33 mouse cellular contexts compared by ENCODE assay signal in the genomic region with DNA sequence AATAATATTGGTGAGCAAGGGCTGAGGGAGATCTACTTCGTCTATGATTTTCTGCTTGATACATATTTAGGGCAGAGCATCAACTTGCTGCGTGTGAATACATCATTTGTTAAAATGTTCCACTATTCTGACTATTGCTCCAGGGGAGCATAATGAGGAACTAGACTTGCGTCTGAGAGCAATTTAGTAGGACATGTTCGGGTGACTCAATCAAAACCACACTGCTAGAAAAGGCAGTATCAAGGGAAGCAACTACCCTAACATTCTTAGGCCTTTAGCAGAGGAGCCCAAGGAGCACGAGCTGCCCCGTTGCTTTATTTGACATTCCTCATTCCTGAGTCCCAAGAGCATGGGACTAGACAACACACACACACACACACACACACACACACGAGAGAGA. TPM values are rescaled to one million over a fixed set of nuclear protein-coding genes. Genes with fewer than 3 reads are reported as not detected.
DNase-seq lines count a peak whose midpoint lies in the region; ATAC-seq and TF ChIP-seq lines count a peak whose summit lies in the region.
"Had no signal": no experiment of that assay in that cellular context is flagged by ENCODE, and none has a peak within 500 bp of the region (broad histone marks: within the 10 kb centered on the region; RNA-seq: fewer than 3 reads in every experiment).

No protein-coding gene starts in this region.

- intact Hi-C loops in left cerebral cortex, adult 2 months (cut with DNase I): no loop called here

- TF ChIP-seq EP300 in MEL (IDR thresholded peaks at IDR 0.05; ENCODE audit: low read depth in 1 of 2, low read length in 2 of 2): no peak

- peak; percentile 91 for ATAC-seq in common myeloid progenitor, adult 5-6 weeks (replicated peaks; ENCODE audit: low read depth, poor library complexity, severe bottlenecking)
- peak; percentile 97 for ATAC-seq in megakaryocyte progenitor cell, adult 5-6 weeks (replicated peaks; ENCODE audit: poor library complexity)
- ATAC-seq in frontal cortex, adult (ENCODE audit: low TSS enrichment): no peak
- ATAC-seq: forebrain, postnatal 0 days; midbrain, embryonic 16.5 days had no signal

- H3K4me3 ChIP-seq in MEL (ENCODE audit: control insufficient read depth in 1 of 2, insufficient read depth in 1 of 2, low read depth in 2 of 2, low read length in 2 of 2): no peak overlapping the region
- H3K4me3 ChIP-seq in left cerebral cortex, adult 2 months: no peak overlapping the region
- H3K4me3 ChIP-seq: embryonic facial prominence, embryonic 12.5 days; heart, embryonic 12.5 days; liver, embryonic 13.5 days; midbrain, embryonic 10.5 days; neural tube, embryonic 13.5 days had no signal

- no peak for TF ChIP-seq CTCF in MEL (IDR thresholded peaks at IDR 0.05 in 2 of 3, conservative IDR thresholded peaks at IDR 0.05 in 1 of 3; ENCODE audit: control insufficient read depth in 1 of 3, insufficient read depth in 1 of 3, low read depth in 2 of 3, low read length in 3 of 3, poor library complexity in 1 of 3, severe bottlenecking in 1 of 3)
- TF ChIP-seq CTCF in left cerebral cortex, adult 2 months (IDR thresholded peaks at IDR 0.05): no peak

- no peak overlapping the region for H3K9ac ChIP-seq in MEL (ENCODE audit: control insufficient read depth, low read depth, low read length, poor library complexity, severe bottlenecking)
- H3K9ac ChIP-seq: embryonic facial prominence, embryonic 12.5 days; forebrain, postnatal 0 days; heart, embryonic 12.5 days; hindbrain, embryonic 14.5 days; liver, embryonic 13.5 days; lung, embryonic 14.5 days; neural tube, embryonic 13.5 days had no signal

- H3K4me1 ChIP-seq in MEL (ENCODE audit: control insufficient read depth in 1 of 2, insufficient read depth in 2 of 2, low read length in 2 of 2): peaks cover 0 to 3% of the 10 kb centered on the region in 2 experiments; a peak in 2 of 4 replicates
- H3K4me1 ChIP-seq: embryonic facial prominence, embryonic 12.5 days; heart, embryonic 12.5 days; liver, embryonic 13.5 days; midbrain, embryonic 10.5 days; neural tube, embryonic 13.5 days had no signal

- H3K36me3 ChIP-seq in MEL (ENCODE audit: control insufficient read depth in 1 of 2, insufficient read depth in 2 of 2, low read length in 2 of 2): peaks cover 0 to 10% of the 10 kb centered on the region in 2 experiments; a peak in 2 of 4 replicates
- H3K36me3 ChIP-seq: embryonic facial prominence, embryonic 12.5 days; heart, embryonic 12.5 days; liver, embryonic 13.5 days; midbrain, embryonic 10.5 days; neural tube, embryonic 13.5 days had no signal

- no peaks in the 10 kb centered on the region for H3K9me3 ChIP-seq in MEL (replicated peaks; ENCODE audit: insufficient read depth, low read length)
- H3K9me3 ChIP-seq: embryonic facial prominence, embryonic 12.5 days; heart, embryonic 12.5 days; liver, embryonic 13.5 days; midbrain, embryonic 10.5 days; neural tube, embryonic 13.5 days had no signal

- peak; percentile 24 for DNase-seq in lung, postnatal 25 days (ENCODE audit: low spot score)
- DNase-seq in lung, adult 18-20 months: no peak
- peak; percentile 33 for DNase-seq in MEL (ENCODE audit: low read depth, low spot score)
- no peak for DNase-seq in ovary, postnatal 10 days (ENCODE audit: low spot score)
- DNase-seq in left cerebral cortex, adult 2 months (ENCODE audit: extremely low spot score in 1 of 2, low spot score in 2 of 2): no peak
- DNase-seq: adrenal gland, postnatal 25 days; cerebellum, adult 8-10 months; cerebellum, postnatal 36 days; embryo, embryonic 11 days; forebrain, postnatal 0 days; gastrocnemius, postnatal 14 days; heart, adult 11 months; heart, postnatal 4 days; kidney, adult 9 months; kidney, postnatal 14 days; left cerebral cortex, postnatal 4 days; liver, embryonic 13.5 days; lung, embryonic 14.5 days; lung, postnatal 4 days; right cerebral cortex, postnatal 25 days; thymus, adult 2 months; thymus, postnatal 36 days had no signal

- TF ChIP-seq RAD21 in MEL (IDR thresholded peaks at IDR 0.05; ENCODE audit: low read depth, low read length): no peak

- H3K79me2 ChIP-seq in MEL (ENCODE audit: control insufficient read depth, insufficient read depth, low read length, poor library complexity): no peaks in the 10 kb centered on the region

- H3K27me3 ChIP-seq in MEL (ENCODE audit: control insufficient read depth in 1 of 2, insufficient read depth in 2 of 2, low read length in 2 of 2): no peaks in the 10 kb centered on the region
- H3K27me3 ChIP-seq: embryonic facial prominence, embryonic 12.5 days; heart, embryonic 12.5 days; liver, embryonic 13.5 days; neural tube, embryonic 13.5 days had no signal

- TF ChIP-seq POLR2A in MEL (IDR thresholded peaks at IDR 0.05; ENCODE audit: control insufficient read depth in 1 of 2, insufficient read depth in 1 of 2, low read depth in 1 of 2, low read length in 2 of 2, poor library complexity in 1 of 2): no peak

- no peak overlapping the region for H3K27ac ChIP-seq in MEL (ENCODE audit: control insufficient read depth, low read depth, low read length)
- H3K27ac ChIP-seq in left cerebral cortex, adult 2 months: no peak overlapping the region
- H3K27ac ChIP-seq: embryonic facial prominence, embryonic 12.5 days; hindbrain, embryonic 14.5 days; liver, embryonic 13.5 days; midbrain, embryonic 10.5 days; neural tube, embryonic 13.5 days had no signal

TF ChIP-seq in MEL, 35 proteins besides CTCF, POLR2A, EP300 and RAD21:
- TF ChIP-seq NELFE (IDR thresholded peaks at IDR 0.05; ENCODE audit: low read depth, low read length) (no peak), MAX (IDR thresholded peaks at IDR 0.05; ENCODE audit: low read length) (no peak), MAZ (IDR thresholded peaks at IDR 0.05; ENCODE audit: low read depth, low read length) (no peak), ELF1 (IDR thresholded peaks at IDR 0.05; ENCODE audit: low read depth, low read length) (no peak), MYC (IDR thresholded peaks at IDR 0.05; ENCODE audit: low read depth, low read length) (no peak), USF1 (IDR thresholded peaks at IDR 0.05; ENCODE audit: low read depth, low read length) (no peak), KAT2A (conservative IDR thresholded peaks at IDR 0.05; ENCODE audit: low read depth, low read length) (no peak), HCFC1 (IDR thresholded peaks at IDR 0.05; ENCODE audit: low read depth, low read length) (no peak), TCF12 (IDR thresholded peaks at IDR 0.05; ENCODE audit: low read depth, low read length) (no peak), SMC3 (IDR thresholded peaks at IDR 0.05; ENCODE audit: low read depth, low read length) (no peak), POLR2AphosphoS5 (IDR thresholded peaks at IDR 0.05; ENCODE audit: borderline replicate concordance, low read depth, low read length) (no peak), MEF2A (IDR thresholded peaks at IDR 0.05; ENCODE audit: extremely low read depth, insufficient replicate concordance, low read depth, low read length, poor library complexity, severe bottlenecking) (no peak)
TF ChIP-seq in MEL: peak in this region for 0.

RNA-seq across cellular contexts. Expression of gene Stap1, which starts 13.4 kb away (rescaled TPM):
- total RNA-seq in MEL (2012; rRNA removed): not detected in 2 replicates
- under 1 TPM in 1 of 2 experiments, not detected in 1; 0.03 TPM for polyA plus RNA-seq in MEL (2012; ENCODE audit: insufficient read depth in 1 of 2, insufficient read length in 2 of 2, low read depth in 1 of 2, low replicate concordance in 2 of 2, missing spikeins in 1 of 2)
- 39.3 and 57.7 TPM in 2 replicates for total RNA-seq in common myeloid progenitor, adult 5-6 weeks (2017)
- total RNA-seq in megakaryocyte progenitor cell, adult 5-6 weeks (2015): 67.8 and 69.1 TPM in 2 replicates
- 27.0 and 58.6 TPM in 2 replicates for total RNA-seq in megakaryocyte progenitor cell, adult 5-6 weeks (2017)
- total RNA-seq in left cerebral cortex, adult 2 months (2021): under 1 TPM in 1 of 2 experiments, not detected in 1; 0.14 TPM
- total RNA-seq: layer of hippocampus, postnatal 10 days; left cerebral cortex, adult 8-10 months; left cerebral cortex, postnatal 4 days had no signal

RNA-seq across cellular contexts. Expression of gene Cenpc1, which starts 19.6 kb away (rescaled TPM):
- 9.6 and 11.6 TPM in 2 replicates for total RNA-seq in MEL (2012; rRNA removed)
- polyA plus RNA-seq in MEL (2012; ENCODE audit: insufficient read depth in 1 of 2, insufficient read length in 2 of 2, low read depth in 1 of 2, low replicate concordance in 2 of 2, missing spikeins in 1 of 2): 10 to 100 TPM in 1 of 2 experiments, not detected in 1; 12.6 TPM
- total RNA-seq in common myeloid progenitor, adult 5-6 weeks (2017): 61.6 and 63.2 TPM in 2 replicates
- 47.2 and 55.1 TPM in 2 replicates for total RNA-seq in megakaryocyte progenitor cell, adult 5-6 weeks (2015)
- total RNA-seq in megakaryocyte progenitor cell, adult 5-6 weeks (2017): 39.5 and 50.5 TPM in 2 replicates
- total RNA-seq in left cerebral cortex, adult 2 months (2021): 10 to 100 TPM; 22.9 to 25.2 TPM

Comparison
In these comparisons a context has a peak if more than half of its experiments do, and no peak if none do; other contexts are left out.
1. DNase-seq: peak in lung, postnatal 25 days (single experiment) and MEL (single experiment); none in lung, adult 18-20 months (0 of 2), ovary, postnatal 10 days (single experiment) and left cerebral cortex, adult 2 months (0 of 2).
2. RNA of gene Stap1, which starts 13.4 kb away (total RNA-seq): 27.0 to 69.1 TPM in megakaryocyte progenitor cell, adult 5-6 weeks and 39.3 to 57.7 TPM in common myeloid progenitor, adult 5-6 weeks; 0.14 TPM in left cerebral cortex, adult 2 months and not detected in MEL; every median in the first group is over 10 times any median in the second.